Mouse (Mus musculus) kidney, adult 2 months (tissue): ENCODE measurements around the gene Gpr12.

Experiments used
- CTCF ChIP-seq: fragments of 200-500 bp; conservative IDR thresholded peaks from 2 replicates; pipeline ENCODE4 v1.5.1; 2011; ENCODE audit warnings: low read depth, mild to moderate bottlenecking, control low read depth, low read length, moderate library complexity, mixed read lengths; ENCODE audit not compliant: insufficient read depth, insufficient read length
- POLR2A ChIP-seq: fragments of 200-500 bp; IDR thresholded peaks from one replicate; pipeline ENCODE4 v1.6.1; 2011; ENCODE audit warnings: low read depth, low read length, control low read depth

GRCm38 (mm10) chr5:146627901-146628300, 42.9 kb upstream of the Gpr12 start:
- no peak for TF ChIP-seq CTCF
- TF ChIP-seq POLR2A = no peak
